13 mouse cellular contexts compared by ENCODE assay signal in the genomic region with DNA sequence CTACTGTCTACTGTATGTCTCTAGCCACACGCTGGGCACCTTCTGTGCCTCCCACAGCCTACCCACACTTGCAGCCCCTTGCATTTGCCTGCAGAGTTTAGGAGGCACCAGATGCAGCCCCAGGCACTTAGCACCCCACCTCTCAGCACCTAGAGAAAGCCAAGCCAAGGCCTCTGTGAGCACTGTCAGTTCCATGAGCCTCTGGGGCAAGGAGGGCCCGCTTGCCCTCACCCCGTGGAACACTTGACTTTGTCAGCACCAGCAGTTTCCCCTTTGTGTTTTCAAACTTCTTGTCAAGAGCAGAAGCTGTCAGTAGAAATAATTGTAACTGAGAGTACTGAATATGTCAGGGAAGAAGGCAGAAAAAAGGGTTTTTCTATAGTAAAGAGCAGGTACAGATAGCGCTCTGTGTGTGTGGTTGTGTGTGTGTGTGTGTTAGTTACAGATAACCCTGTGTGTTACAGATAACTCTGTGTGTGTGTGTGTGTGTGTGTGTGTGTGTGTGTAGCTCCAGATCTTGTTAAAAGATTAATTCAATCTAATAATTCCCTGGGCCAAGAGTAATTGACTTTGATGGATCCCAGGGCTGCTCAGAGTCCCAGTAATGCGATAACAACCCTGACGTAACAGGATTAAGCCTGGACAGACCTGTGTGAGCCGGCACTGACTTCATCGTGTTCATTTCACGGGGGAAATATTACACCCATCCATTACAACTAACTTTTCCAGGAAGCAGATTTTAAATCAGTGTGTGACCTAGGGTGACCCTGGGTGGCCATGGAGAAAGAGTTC. TPM values are rescaled to one million over a fixed set of nuclear protein-coding genes. Genes with fewer than 3 reads are reported as not detected.
DNase-seq lines count a peak whose midpoint lies in the region; ATAC-seq and TF ChIP-seq lines count a peak whose summit lies in the region.
"Had no signal": no experiment of that assay in that cellular context is flagged by ENCODE, and none has a peak within 500 bp of the region (broad histone marks: within the 10 kb centered on the region; RNA-seq: fewer than 3 reads in every experiment).

No protein-coding gene starts in this region.

- peak; percentile 47 for ATAC-seq in heart, embryonic 12.5 days (ENCODE audit: insufficient number of reproducible peaks, low FRiP score)
- no peak; the same call in 1 of the 2 replicates for ATAC-seq in embryonic facial prominence, embryonic 12.5 days (ENCODE audit: insufficient number of reproducible peaks, insufficient read depth, low FRiP score, low TSS enrichment)
- peak; percentile 37; the same call in 1 of the 2 replicates for ATAC-seq in liver, embryonic 12.5 days

- intact Hi-C loops in heart, postnatal 25 days (cut with DNase I): loop anchor here (5.0 kb wide), 2 partner anchors 39 to 84 kb away; a partner anchor contains a TSS

- H3K9me3 ChIP-seq in heart, embryonic 12.5 days (replicated peaks): no peaks in the 10 kb centered on the region
- no peaks in the 10 kb centered on the region for H3K9me3 ChIP-seq in MEL (replicated peaks; ENCODE audit: insufficient read depth, low read length)
- H3K9me3 ChIP-seq in embryonic facial prominence, embryonic 12.5 days: no peaks in the 10 kb centered on the region
- H3K9me3 ChIP-seq in liver, embryonic 12.5 days (replicated peaks): no peaks in the 10 kb centered on the region

- H3K4me1 ChIP-seq in heart, embryonic 12.5 days (replicated peaks): peaks cover 33% of the 10 kb centered on the region
- H3K4me1 ChIP-seq in MEL (ENCODE audit: control insufficient read depth in 1 of 2, insufficient read depth in 2 of 2, low read length in 2 of 2): peaks cover 8 to 13% of the 10 kb centered on the region in 2 experiments
- H3K4me1 ChIP-seq in embryonic facial prominence, embryonic 12.5 days: peaks cover 15% of the 10 kb centered on the region; the same call in 1 of the 2 replicates
- H3K4me1 ChIP-seq in liver, embryonic 12.5 days: peaks cover 34% of the 10 kb centered on the region

- H3K27me3 ChIP-seq in heart, embryonic 12.5 days (replicated peaks): 0 out of 2 replicates have a peak, but pooled peaks cover 3% of the 10 kb centered on the region
- no peaks in the 10 kb centered on the region for H3K27me3 ChIP-seq in MEL (ENCODE audit: control insufficient read depth in 1 of 2, insufficient read depth in 2 of 2, low read length in 2 of 2)
- H3K27me3 ChIP-seq in embryonic facial prominence, embryonic 12.5 days: no peaks in the 10 kb centered on the region
- H3K27me3 ChIP-seq in liver, embryonic 12.5 days (replicated peaks): no peaks in the 10 kb centered on the region
- H3K27me3 ChIP-seq: CH12.LX had no signal

- H3K9ac ChIP-seq in heart, embryonic 12.5 days: peak overlapping the region; percentile 23; the same call in 1 of the 2 replicates
- H3K9ac ChIP-seq in MEL (ENCODE audit: control insufficient read depth, low read depth, low read length, poor library complexity, severe bottlenecking): no peak overlapping the region
- peak overlapping the region; percentile 24; the same call in 1 of the 2 replicates for H3K9ac ChIP-seq in embryonic facial prominence, embryonic 12.5 days
- peak overlapping the region; percentile 12; the same call in 1 of the 2 replicates for H3K9ac ChIP-seq in liver, embryonic 12.5 days

- no peak overlapping the region for H3K4me3 ChIP-seq in heart, embryonic 12.5 days
- no peak overlapping the region for H3K4me3 ChIP-seq in MEL (ENCODE audit: control insufficient read depth in 1 of 2, insufficient read depth in 1 of 2, low read depth in 2 of 2, low read length in 2 of 2)
- H3K4me3 ChIP-seq in embryonic facial prominence, embryonic 12.5 days: no peak overlapping the region
- no peak overlapping the region for H3K4me3 ChIP-seq in liver, embryonic 12.5 days

- no peak for TF ChIP-seq POLR2A in MEL (IDR thresholded peaks at IDR 0.05; ENCODE audit: control insufficient read depth in 1 of 2, insufficient read depth in 1 of 2, low read depth in 1 of 2, low read length in 2 of 2, poor library complexity in 1 of 2)

- peak overlapping the region; percentile 33 for H3K4me2 ChIP-seq in heart, embryonic 12.5 days
- no peak overlapping the region for H3K4me2 ChIP-seq in embryonic facial prominence, embryonic 12.5 days (replicated peaks)
- H3K4me2 ChIP-seq in liver, embryonic 12.5 days: no peak overlapping the region

- TF ChIP-seq CTCF in MEL (IDR thresholded peaks at IDR 0.05 in 2 of 3, conservative IDR thresholded peaks at IDR 0.05 in 1 of 3; ENCODE audit: control insufficient read depth in 1 of 3, insufficient read depth in 1 of 3, low read depth in 2 of 3, low read length in 3 of 3, poor library complexity in 1 of 3, severe bottlenecking in 1 of 3): no peak

- no peaks in the 10 kb centered on the region for H3K79me2 ChIP-seq in MEL (ENCODE audit: control insufficient read depth, insufficient read depth, low read length, poor library complexity)

- peak overlapping the region; percentile 69 for H3K27ac ChIP-seq in heart, embryonic 12.5 days (ENCODE audit: poor library complexity, severe bottlenecking)
- peak overlapping the region; percentile 34 for H3K27ac ChIP-seq in MEL (ENCODE audit: control insufficient read depth, low read depth, low read length)
- no peak overlapping the region; the same call in 1 of the 2 replicates for H3K27ac ChIP-seq in embryonic facial prominence, embryonic 12.5 days
- H3K27ac ChIP-seq in liver, embryonic 12.5 days: peak overlapping the region; percentile 43

- DNase-seq in heart, postnatal 25 days (ENCODE audit: low spot score): no peak
- DNase-seq in MEL (ENCODE audit: low read depth, low spot score): peak; percentile 29
- no peak for DNase-seq in ovary, postnatal 36 days (ENCODE audit: low spot score)
- DNase-seq in cerebellum, adult 9-11 months: no peak
- DNase-seq in c-Kit-positive CD71-positive TER-119-positive erythroid progenitor cells, embryonic 14.5 days (ENCODE audit: low spot score): no peak
- DNase-seq: gastrocnemius, postnatal 25 days; layer of hippocampus, postnatal 36 days; right cerebral cortex, postnatal 4 days; thymus, postnatal 25 days had no signal

- TF ChIP-seq RAD21 in MEL (IDR thresholded peaks at IDR 0.05; ENCODE audit: low read depth, low read length): no peak

- 26% methylated on average over 9 of the region's 9 CpGs for WGBS in heart, embryonic 12.5 days
- 55% methylated on average over 9 of the region's 9 CpGs for whole genome bisulfite sequencing in embryonic facial prominence, embryonic 12.5 days
- 58% methylated on average over 9 of the region's 9 CpGs for WGBS in liver, embryonic 12.5 days (ENCODE audit: insufficient replicate concordance)

- TF ChIP-seq EP300 in MEL (IDR thresholded peaks at IDR 0.05; ENCODE audit: low read depth in 1 of 2, low read length in 2 of 2): peak; percentile 59 to 79

- peaks cover 70% of the 10 kb centered on the region for H3K36me3 ChIP-seq in heart, embryonic 12.5 days
- H3K36me3 ChIP-seq in MEL (ENCODE audit: control insufficient read depth in 1 of 2, insufficient read depth in 2 of 2, low read length in 2 of 2): peaks cover 3 to 9% of the 10 kb centered on the region in 2 experiments; a peak in 3 of 4 replicates
- H3K36me3 ChIP-seq in embryonic facial prominence, embryonic 12.5 days: peaks cover 66% of the 10 kb centered on the region
- peaks cover 93% of the 10 kb centered on the region for H3K36me3 ChIP-seq in liver, embryonic 12.5 days

TF ChIP-seq in MEL, 35 proteins besides CTCF, POLR2A, EP300 and RAD21:
- no peak for TF ChIP-seq MAX (IDR thresholded peaks at IDR 0.05; ENCODE audit: low read length)
- no peak for TF ChIP-seq ZC3H11A (IDR thresholded peaks at IDR 0.05; ENCODE audit: low read depth, low read length)
- TF ChIP-seq TCF12 (IDR thresholded peaks at IDR 0.05; ENCODE audit: low read depth, low read length): peak; percentile 88
- TF ChIP-seq POLR2AphosphoS5 (IDR thresholded peaks at IDR 0.05; ENCODE audit: borderline replicate concordance, low read depth, low read length): no peak
- TF ChIP-seq UBTF (IDR thresholded peaks at IDR 0.05; ENCODE audit: borderline replicate concordance, insufficient read depth, low read depth, low read length): no peak
- TF ChIP-seq GATA1 (IDR thresholded peaks at IDR 0.05; ENCODE audit: low read depth, low read length): peak; percentile 77
- TF ChIP-seq SMC3 (IDR thresholded peaks at IDR 0.05; ENCODE audit: low read depth, low read length): no peak; the same call in 1 of the 2 replicates
- no peak for TF ChIP-seq HCFC1 (IDR thresholded peaks at IDR 0.05; ENCODE audit: low read depth, low read length)
- TF ChIP-seq ETS1 (IDR thresholded peaks at IDR 0.05; ENCODE audit: low read depth, low read length): peak; percentile 48
- 0 out of 2 replicates have a peak, but pooled peaks have one; percentile 39 for TF ChIP-seq SIN3A (IDR thresholded peaks at IDR 0.05; ENCODE audit: low read length)
- no peak for TF ChIP-seq ZNF384 (IDR thresholded peaks at IDR 0.05; ENCODE audit: low read depth, low read length)
- peak; percentile 12; the same call in 1 of the 2 replicates for TF ChIP-seq RCOR1 (IDR thresholded peaks at IDR 0.05; ENCODE audit: low read depth, low read length)

RNA-seq across cellular contexts. Expression of a gene that starts 25.9 kb away (rescaled TPM):
- polyA plus RNA-seq in heart, embryonic 12.5 days (2016; fragmentation: Nextera tagmentation; extraction: Ambion mirVana): 17.6 and 19.4 TPM in 2 replicates
- total RNA-seq in heart, postnatal 25 days (2021): 1 to 10 TPM; 6.7 to 7.3 TPM
- total RNA-seq in MEL (2012; rRNA removed): 7.8 and 8.1 TPM in 2 replicates
- polyA plus RNA-seq in MEL (2012; ENCODE audit: insufficient read depth in 1 of 2, insufficient read length in 2 of 2, low read depth in 1 of 2, low replicate concordance in 2 of 2, missing spikeins in 1 of 2): 10 to 100 TPM in 1 of 2 experiments, not detected in 1; 18.6 TPM
- polyA plus RNA-seq in embryonic facial prominence, embryonic 12.5 days (2016; fragmentation: Nextera tagmentation; extraction: Ambion mirVana): 31.7 and 34.7 TPM in 2 replicates
- polyA plus RNA-seq in liver, embryonic 12.5 days (2016; fragmentation: Nextera tagmentation; extraction: Ambion mirVana): 8.0 and 8.4 TPM in 2 replicates
